Comparison of ENCODE assay signal across 16 mouse cellular contexts in the genomic region with DNA sequence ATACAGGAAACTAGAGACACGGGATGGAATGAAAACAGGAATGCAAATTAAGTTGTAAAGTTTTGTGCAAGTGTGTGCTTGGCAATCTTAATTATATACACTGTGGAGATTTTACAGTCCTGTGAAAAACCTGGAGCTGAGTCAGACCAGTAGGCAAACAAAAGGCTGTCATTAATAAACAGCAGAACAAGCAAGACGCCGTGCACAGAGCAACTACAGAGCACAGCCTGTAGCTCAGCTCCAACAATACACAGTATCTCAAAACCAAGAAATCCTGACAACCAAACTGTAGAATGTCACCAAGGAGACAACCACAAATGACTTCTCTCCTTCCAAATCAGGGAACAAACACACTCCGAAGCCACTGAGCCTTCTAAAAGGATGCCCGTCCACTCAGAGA. TPM values are rescaled to one million over a fixed set of nuclear protein-coding genes. Genes with fewer than 3 reads are reported as not detected.
DNase-seq lines count a peak whose midpoint lies in the region; ATAC-seq lines count a peak whose summit lies in the region.
"Had no signal": no experiment of that assay in that cellular context is flagged by ENCODE, and none has a peak within 500 bp of the region (broad histone marks: within the 10 kb centered on the region; RNA-seq: fewer than 3 reads in every experiment).

No protein-coding gene starts in this region.

- WGBS in lung, embryonic 16.5 days, result 44% methylated on average over 5 of the region's 5 CpGs
- WGBS in forebrain, embryonic 14.5 days, result 16% methylated on average over 5 of the region's 5 CpGs
- 33% methylated on average over 5 of the region's 5 CpGs for WGBS in intestine, embryonic 15.5 days
- WGBS in neural tube, embryonic 15.5 days, result 19% methylated on average over 5 of the region's 5 CpGs

- H3K9ac ChIP-seq in lung, embryonic 16.5 days (ENCODE audit: low read length), result no peak overlapping the region
- no peak overlapping the region for H3K9ac ChIP-seq in forebrain, embryonic 14.5 days (ENCODE audit: low read length)
- no peak overlapping the region for H3K9ac ChIP-seq in intestine, embryonic 15.5 days
- H3K9ac ChIP-seq in neural tube, embryonic 15.5 days (replicated peaks), result no peak overlapping the region
- H3K9ac ChIP-seq: embryonic facial prominence, embryonic 13.5 days had no signal

- no peak overlapping the region for H3K4me2 ChIP-seq in lung, embryonic 16.5 days (ENCODE audit: low read depth, low read length)
- no peak overlapping the region for H3K4me2 ChIP-seq in forebrain, embryonic 14.5 days (ENCODE audit: low read length)
- H3K4me2 ChIP-seq in intestine, embryonic 15.5 days (replicated peaks), result no peak overlapping the region
- H3K4me2 ChIP-seq in neural tube, embryonic 15.5 days, result no peak overlapping the region
- H3K4me2 ChIP-seq: embryonic facial prominence, embryonic 13.5 days; heart, embryonic 11.5 days had no signal

- no peak overlapping the region for H3K4me3 ChIP-seq in lung, embryonic 16.5 days (ENCODE audit: low read length)
- no peak overlapping the region for H3K4me3 ChIP-seq in forebrain, embryonic 14.5 days (ENCODE audit: low read depth, low read length)
- no peak overlapping the region for H3K4me3 ChIP-seq in intestine, embryonic 15.5 days (replicated peaks)
- no peak overlapping the region for H3K4me3 ChIP-seq in neural tube, embryonic 15.5 days (replicated peaks)
- H3K4me3 ChIP-seq: embryonic facial prominence, embryonic 13.5 days had no signal

- H3K9me3 ChIP-seq in lung, embryonic 16.5 days (ENCODE audit: control insufficient read depth, low read length), result no peaks in the 10 kb centered on the region
- no peaks in the 10 kb centered on the region for H3K9me3 ChIP-seq in forebrain, embryonic 14.5 days (replicated peaks; ENCODE audit: control insufficient read depth, low read length)
- no peaks in the 10 kb centered on the region for H3K9me3 ChIP-seq in intestine, embryonic 15.5 days
- no peaks in the 10 kb centered on the region for H3K9me3 ChIP-seq in neural tube, embryonic 15.5 days (replicated peaks)
- H3K9me3 ChIP-seq: embryonic facial prominence, embryonic 13.5 days had no signal

- no peak for DNase-seq in lung, postnatal 4 days
- peak; percentile 58 for DNase-seq in forebrain, embryonic 14.5 days (ENCODE audit: low spot score)
- no peak for DNase-seq in kidney, postnatal 14 days
- no peak for DNase-seq in kidney, adult 11 months
- DNase-seq: adrenal gland, postnatal 25 days; cerebellum, postnatal 36 days; gastrocnemius, postnatal 14 days; heart, postnatal 36 days; layer of hippocampus, adult 9-11 months; right cerebral cortex, adult 18-20 months; thymus, postnatal 4 days had no signal

- H3K36me3 ChIP-seq in lung, embryonic 16.5 days (ENCODE audit: control insufficient read depth, insufficient read depth, low read length), result 0 out of 2 replicates have a peak, but pooled peaks cover 5% of the 10 kb centered on the region
- peaks cover 4% of the 10 kb centered on the region; the same call in 1 of the 2 replicates for H3K36me3 ChIP-seq in forebrain, embryonic 14.5 days (ENCODE audit: control insufficient read depth, insufficient read depth, low read length)
- H3K36me3 ChIP-seq in intestine, embryonic 15.5 days, result no peaks in the 10 kb centered on the region
- H3K36me3 ChIP-seq in neural tube, embryonic 15.5 days, result no peaks in the 10 kb centered on the region

- H3K27me3 ChIP-seq in lung, embryonic 16.5 days (ENCODE audit: control insufficient read depth, insufficient read depth, low read depth, low read length), result no peaks in the 10 kb centered on the region
- H3K27me3 ChIP-seq in forebrain, embryonic 14.5 days (replicated peaks; ENCODE audit: control insufficient read depth, insufficient read depth, low read length), result no peaks in the 10 kb centered on the region
- no peaks in the 10 kb centered on the region for H3K27me3 ChIP-seq in intestine, embryonic 15.5 days (replicated peaks)
- no peaks in the 10 kb centered on the region for H3K27me3 ChIP-seq in neural tube, embryonic 15.5 days (replicated peaks)
- H3K27me3 ChIP-seq: embryonic facial prominence, embryonic 13.5 days had no signal

- no peak overlapping the region for H3K27ac ChIP-seq in lung, embryonic 16.5 days (ENCODE audit: low read length)
- H3K27ac ChIP-seq in forebrain, embryonic 14.5 days (ENCODE audit: low read depth, low read length), result peak overlapping the region; percentile 44; the same call in 1 of the 2 replicates
- H3K27ac ChIP-seq in intestine, embryonic 15.5 days, result 0 out of 2 replicates have a peak overlapping the region, but pooled peaks have one; percentile 18
- H3K27ac ChIP-seq in neural tube, embryonic 15.5 days (replicated peaks), result peak overlapping the region; percentile 54; the same call in 1 of the 2 replicates
- H3K27ac ChIP-seq: embryonic facial prominence, embryonic 13.5 days had no signal

- no peaks in the 10 kb centered on the region for H3K4me1 ChIP-seq in lung, embryonic 16.5 days (replicated peaks; ENCODE audit: control insufficient read depth, insufficient read depth, low read length)
- H3K4me1 ChIP-seq in forebrain, embryonic 14.5 days (ENCODE audit: control insufficient read depth, insufficient read depth, low read length), result no peaks in the 10 kb centered on the region
- H3K4me1 ChIP-seq in intestine, embryonic 15.5 days (replicated peaks), result 0 out of 2 replicates have a peak, but pooled peaks cover 6% of the 10 kb centered on the region
- no peaks in the 10 kb centered on the region for H3K4me1 ChIP-seq in neural tube, embryonic 15.5 days
- H3K4me1 ChIP-seq: embryonic facial prominence, embryonic 13.5 days had no signal

- ATAC-seq in lung, embryonic 16.5 days (ENCODE audit: low read depth), result 0 out of 2 replicates have a peak, but pooled peaks have one; percentile 45
- ATAC-seq in forebrain, embryonic 14.5 days, result peak; percentile 84
- peak; percentile 41 for ATAC-seq in intestine, embryonic 15.5 days
- ATAC-seq in neural tube, embryonic 15.5 days (ENCODE audit: low FRiP score), result peak; percentile 81; the same call in 1 of the 2 replicates

RNA-seq across cellular contexts. Expression of gene Abcd3, which starts 24.7 kb away (rescaled TPM):
- 84.8 and 87.2 TPM in 2 replicates for polyA plus RNA-seq in lung, embryonic 16.5 days (2015; fragmentation: Nextera tagmentation; extraction: Ambion mirVana)
- polyA plus RNA-seq in forebrain, embryonic 14.5 days (2014; fragmentation: Nextera tagmentation; extraction: Ambion mirVana), result 63.8 and 73.1 TPM in 2 replicates
- 59.4 and 61.7 TPM in 2 replicates for polyA plus RNA-seq in intestine, embryonic 15.5 days (2015; fragmentation: Nextera tagmentation; extraction: Ambion mirVana)
- polyA plus RNA-seq in neural tube, embryonic 15.5 days (2015; fragmentation: Nextera tagmentation; extraction: Ambion mirVana), result 71.2 and 74.4 TPM in 2 replicates
